Mouse (Mus musculus) bone marrow, adult 2 months (tissue): Measurements from ENCODE around the gene Adgrl1.

Experiments used
- CTCF ChIP-seq: fragments of 200-500 bp; IDR thresholded peaks from 2 replicates; pipeline ENCODE4 v1.5.1; 2011; ENCODE audit warnings: low read length, control low read depth; ENCODE audit not compliant: control insufficient read depth, insufficient read depth
- POLR2A ChIP-seq: fragments of 200-500 bp; IDR thresholded peaks from 2 replicates; pipeline ENCODE4 v1.6.1; 2011; ENCODE audit warnings: low read depth, mild to moderate bottlenecking, control low read depth, low read length, borderline replicate concordance; ENCODE audit not compliant: control insufficient read depth

- TF ChIP-seq CTCF (no peak), POLR2A (no peak)
Measured at GRCm38 (mm10) chr8:83964015-83964765, 64.3 kb downstream of the Adgrl1 start.
